Mouse (Mus musculus) fat pad, adult 2 months (tissue): Measurements from ENCODE around the gene Gpr83.
"Not testable (repeated sequence)": the region's sequence is repeated elsewhere in the genome, so short reads cannot be mapped to it uniquely, and the experiment has no call there.

Experiments
- DNase-seq: peaks from one replicate; pipeline ENCODE4 v3.0.0-alpha.2; 2011; ENCODE audit warnings: low read depth, low spot score; ENCODE audit errors: extremely low read depth

The Gpr83 gene

DNA sequence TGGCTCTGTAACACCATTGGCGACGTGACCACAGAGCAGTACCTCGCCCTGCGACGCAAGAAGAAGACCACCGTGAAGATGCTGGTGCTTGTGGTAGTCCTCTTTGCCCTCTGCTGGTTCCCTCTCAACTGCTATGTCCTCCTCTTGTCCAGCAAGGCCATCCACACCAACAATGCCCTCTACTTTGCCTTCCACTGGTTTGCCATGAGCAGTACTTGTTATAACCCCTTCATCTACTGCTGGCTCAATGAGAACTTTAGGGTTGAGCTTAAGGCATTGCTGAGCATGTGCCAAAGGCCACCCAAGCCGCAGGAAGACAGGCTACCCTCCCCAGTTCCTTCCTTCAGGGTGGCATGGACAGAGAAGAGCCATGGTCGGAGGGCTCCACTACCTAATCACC, 8.3 kb downstream of the Gpr83 start:
- no peak for DNase-seq

DNA sequence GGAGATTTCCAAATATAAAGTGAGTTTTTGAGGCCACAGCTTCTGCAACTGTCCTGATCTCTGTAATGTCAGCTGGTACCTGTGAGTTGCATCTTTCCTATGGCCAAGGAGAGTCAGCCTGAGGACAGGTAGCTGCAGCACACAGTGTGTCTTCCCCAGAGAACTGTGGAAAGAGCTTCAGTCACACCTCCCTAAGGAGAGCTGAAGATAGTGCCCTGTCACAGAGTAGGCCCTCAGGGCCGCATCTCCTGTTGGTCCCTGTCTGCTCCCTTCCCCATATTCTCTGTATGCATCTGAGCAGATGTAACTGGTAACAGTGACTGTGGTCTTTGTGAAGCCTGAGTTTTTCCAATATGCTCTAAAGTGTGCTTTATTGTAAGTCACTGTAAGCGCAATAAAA, 10.4 kb downstream of the Gpr83 start:
- DNase-seq = no peak

DNA sequence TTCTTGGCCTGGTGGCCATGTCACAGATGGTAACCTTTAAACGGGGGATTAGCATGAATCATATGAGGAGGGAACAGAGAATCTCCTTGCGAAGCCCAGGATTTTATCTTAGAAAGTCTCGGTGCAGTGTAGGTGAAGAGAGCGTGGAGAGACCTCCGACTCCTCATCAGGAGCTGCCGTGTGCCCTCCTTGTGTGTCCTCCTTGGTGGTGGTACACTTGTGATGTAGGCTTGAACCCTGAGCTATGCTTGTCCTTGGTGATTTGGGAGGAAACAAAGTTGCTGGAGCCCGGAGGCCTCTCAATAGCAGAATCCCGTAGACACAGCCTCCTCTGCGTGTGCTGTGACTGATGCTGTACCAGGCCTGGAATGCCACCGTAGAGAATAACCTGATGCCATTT, 10.8 kb downstream of the Gpr83 start:
- no peak for DNase-seq

DNA sequence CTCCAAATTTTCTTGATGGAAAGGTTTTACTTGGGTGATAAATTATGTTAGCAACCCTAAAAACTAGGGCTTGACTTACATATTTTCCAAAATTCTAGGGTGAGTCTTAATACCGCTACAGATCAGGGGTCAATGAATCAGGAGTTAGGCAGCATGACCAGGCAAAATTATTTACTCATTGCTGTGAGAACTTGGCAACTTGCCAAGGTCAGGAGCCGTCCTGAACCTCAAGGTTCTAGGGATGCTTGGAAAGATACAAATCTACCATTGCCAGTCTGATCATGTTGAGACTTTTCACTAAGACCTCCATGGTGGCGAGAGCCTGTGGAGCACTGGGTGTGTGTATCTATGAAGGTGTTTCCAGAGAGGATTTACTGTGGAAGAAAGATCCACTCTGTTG, 11.5 kb downstream of the Gpr83 start:
- DNase-seq = no peak

DNA sequence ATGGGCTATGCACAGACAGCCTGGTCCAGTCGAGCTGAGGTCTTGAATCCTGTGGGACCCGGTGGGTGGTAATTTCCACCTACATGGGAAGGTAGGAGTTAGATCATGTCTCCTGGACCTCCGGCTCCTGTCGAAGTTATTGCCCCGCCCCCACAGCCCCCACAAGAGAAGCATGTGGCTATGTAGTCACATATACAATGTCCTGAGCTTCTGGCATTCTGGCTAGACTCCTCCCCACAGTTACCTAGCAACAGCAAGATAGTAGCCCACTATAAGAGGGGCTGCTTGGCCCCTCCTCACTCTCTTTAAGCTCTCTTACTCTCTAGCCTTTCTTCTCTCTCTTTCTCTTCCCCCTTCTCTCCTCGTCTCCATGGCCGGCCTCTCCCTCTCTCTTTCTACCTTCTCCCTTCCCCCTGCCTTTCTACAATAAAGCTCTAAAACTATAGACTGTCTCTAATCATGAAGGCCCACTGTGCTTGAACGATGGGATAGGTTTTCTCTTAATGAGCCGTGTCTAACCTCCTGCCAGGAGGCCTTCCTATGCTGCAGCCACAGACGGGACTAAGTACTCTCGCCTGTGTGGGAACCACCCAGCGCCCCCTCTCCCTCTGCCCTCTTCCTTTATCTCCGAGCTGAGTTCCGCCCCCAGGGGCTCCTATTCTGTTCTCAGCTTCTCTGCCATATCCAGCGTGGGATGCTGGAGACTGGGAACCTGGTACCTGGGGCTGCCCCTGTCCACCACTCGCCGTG, 12.3 kb downstream of the Gpr83 start:
- DNase-seq = no peak

DNA sequence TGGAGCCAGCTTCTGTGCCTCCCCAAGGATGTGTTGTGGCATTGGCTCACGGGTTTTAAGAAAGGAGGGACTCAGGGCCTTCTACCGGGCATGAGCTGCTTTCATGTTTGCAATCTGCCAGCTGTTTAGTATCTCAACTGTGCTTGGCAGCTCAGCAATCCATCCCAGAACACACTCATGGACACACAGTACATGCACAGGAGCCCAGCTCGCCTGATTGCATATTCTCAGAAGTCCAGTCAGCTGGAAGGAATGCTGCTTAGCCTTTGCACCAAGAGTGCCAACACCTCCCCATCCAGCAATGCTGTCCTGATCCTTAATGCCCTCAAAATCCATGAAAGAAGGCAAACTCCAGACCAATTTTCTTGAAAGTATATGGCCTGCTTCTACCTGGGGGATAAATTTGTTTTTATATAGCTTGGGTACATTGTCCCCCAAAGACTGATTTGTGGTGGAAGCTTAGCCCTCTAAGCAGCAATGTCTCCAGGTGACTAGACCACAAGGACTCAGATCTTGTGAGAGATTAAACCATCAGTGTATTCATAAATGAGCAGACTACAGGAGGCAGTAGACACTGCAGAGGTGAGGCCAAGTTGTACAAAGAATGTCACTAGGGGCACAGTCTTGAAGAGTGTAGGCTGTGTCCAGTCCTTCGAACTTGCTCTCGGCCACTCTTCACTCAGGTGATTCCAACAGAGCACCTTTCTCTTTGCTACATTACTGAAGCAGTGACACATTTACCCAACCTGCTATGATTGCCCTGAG, 15.9 kb downstream of the Gpr83 start:
- no peak for DNase-seq

DNA sequence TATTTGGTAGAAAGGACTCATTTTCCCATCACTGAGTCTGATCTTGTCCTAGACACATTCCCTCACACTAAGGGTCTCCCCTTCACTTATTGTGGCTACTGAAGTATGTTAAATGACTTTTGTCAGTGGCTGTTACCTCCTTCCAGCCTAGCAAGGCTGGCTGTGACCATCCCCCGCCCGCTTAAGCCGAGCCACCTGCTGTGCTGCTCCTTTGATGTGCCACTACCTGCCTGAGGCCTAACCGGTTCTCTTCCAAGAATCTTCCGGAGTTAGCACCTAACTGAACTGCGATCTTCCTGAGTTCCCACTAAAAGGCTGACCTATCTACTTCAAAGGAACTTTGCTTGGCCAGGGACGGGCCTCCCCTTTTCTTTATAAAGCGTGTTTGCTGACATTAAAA, 16.6 kb downstream of the Gpr83 start:
- not testable (repeated sequence) for DNase-seq

DNA sequence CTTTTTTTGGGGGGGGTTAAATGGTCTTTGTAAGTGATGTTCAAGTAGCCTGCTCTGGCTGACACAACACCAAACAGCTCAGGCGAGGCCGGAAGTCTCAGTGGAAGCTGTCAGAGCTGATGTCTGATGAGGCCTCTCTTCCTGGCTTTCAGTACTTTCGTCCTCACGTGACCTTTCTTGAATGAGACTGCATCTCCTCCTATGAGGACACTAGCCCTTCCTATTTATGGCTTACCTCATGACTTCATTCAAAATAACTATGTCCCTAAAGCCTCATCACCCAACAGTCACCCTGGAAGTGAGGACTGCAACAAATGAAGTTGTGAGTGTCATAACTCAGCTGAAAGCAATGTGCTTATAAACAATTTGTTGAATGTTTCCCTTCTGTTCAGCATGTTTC, 24.6 kb downstream of the Gpr83 start:
- no peak for DNase-seq

DNA sequence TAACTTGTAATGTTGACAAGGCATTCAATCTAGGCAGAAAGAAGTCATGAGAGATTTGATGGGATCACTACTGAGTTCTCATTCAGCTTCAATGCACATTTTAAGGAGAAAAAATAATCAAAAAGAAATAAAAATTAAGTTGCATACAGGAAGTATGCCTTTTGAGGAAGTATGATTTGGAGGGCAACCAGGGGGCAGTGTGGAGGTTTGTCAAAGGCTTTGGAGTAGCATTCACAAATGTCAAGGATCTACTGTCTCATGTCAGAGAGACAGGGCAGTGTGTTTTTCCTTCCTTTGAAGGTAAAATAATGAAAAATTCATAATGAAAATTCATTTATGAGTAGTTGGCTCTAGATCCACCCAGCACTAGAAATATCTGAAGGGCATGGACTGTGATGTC, 25.1 kb downstream of the Gpr83 start:
- DNase-seq = no peak

DNA sequence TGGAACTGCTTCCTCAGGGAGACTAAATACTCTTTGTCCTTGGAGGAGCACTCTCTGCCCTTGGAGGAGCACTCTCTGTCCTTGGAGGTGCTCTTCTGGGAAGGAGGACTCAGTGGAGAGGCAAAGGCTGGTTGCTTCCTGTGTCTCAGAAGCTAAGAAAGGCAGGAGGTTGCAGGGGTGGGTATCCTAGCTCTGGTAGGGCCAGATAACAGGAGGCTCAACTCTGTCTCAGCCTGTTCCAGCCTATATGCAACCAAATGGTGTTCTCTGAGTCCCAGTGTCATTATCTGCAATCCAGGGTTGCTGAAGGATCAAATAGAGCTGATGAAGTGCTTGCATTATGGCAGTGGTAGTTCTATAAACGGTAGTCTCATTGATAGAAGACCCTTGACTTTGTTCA, 25.9 kb downstream of the Gpr83 start:
- no peak for DNase-seq

DNA sequence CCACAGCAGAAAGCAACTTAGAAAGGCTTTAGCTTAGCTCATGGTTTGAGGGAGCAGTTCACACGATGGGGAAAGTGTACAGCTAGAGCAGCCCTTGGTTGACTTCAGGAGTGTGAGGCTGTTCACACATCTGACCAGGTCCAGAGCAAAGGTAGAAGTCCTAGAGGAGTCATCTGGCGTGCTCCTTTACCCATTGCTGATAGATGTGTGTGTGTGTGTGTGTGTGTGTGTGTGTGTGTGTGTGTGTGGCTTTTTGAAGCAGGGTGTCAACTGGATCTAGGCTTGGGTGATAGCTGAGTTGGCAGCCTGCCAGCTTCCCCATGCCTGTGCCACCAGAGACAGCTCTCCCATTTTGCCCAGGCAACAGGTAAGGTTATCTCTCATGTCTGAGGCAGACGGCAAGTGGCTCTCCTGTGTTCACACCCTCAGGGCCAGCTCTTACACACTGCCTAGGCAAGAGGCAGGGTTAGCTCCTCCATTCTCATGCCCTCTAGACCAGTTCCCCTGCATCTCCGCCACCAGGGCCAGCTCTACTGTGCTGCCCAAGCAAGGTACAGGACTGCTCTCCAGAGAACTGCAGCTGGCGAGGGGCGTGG, 27.9 kb downstream of the Gpr83 start:
- DNase-seq = no peak

DNA sequence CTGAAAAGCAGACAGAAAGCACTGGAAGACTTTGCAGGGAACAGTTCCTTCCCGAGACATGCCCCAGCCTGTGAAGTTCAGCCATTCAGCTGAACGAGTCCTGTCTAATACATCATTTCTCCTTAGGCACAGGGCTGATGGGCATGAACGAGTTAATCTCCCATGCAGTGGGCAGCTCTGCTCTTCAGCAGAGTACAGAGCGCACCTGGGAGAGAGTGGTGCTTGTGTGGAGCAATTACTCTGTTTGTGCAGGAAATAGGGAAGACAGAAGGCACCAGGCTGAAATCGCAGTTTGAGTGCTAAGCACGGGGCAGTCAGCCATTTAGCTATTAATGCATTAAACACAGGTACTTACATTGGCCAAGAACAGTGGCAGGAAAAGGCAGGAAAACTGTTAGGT, 28.7 kb downstream of the Gpr83 start:
- no peak for DNase-seq

DNA sequence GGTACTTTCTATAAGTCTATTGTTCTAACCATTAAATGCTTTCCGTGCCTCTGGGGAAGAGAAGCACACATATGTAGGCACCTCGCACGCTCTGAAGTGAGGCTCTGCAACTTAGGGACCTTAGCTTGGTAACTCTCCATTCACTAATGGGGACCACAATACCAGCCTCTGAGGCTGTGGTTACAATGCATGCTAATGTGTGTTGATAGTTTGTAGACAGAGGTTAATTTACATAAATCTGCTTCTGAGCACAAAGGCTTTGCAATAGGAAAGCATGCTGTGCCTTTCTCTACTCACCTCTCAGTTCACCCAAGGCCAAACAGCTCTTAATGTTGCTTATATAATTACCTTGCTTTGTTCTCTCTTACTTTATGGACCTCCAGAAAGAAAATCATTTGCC, 30.7 kb downstream of the Gpr83 start:
- DNase-seq = no peak

DNA sequence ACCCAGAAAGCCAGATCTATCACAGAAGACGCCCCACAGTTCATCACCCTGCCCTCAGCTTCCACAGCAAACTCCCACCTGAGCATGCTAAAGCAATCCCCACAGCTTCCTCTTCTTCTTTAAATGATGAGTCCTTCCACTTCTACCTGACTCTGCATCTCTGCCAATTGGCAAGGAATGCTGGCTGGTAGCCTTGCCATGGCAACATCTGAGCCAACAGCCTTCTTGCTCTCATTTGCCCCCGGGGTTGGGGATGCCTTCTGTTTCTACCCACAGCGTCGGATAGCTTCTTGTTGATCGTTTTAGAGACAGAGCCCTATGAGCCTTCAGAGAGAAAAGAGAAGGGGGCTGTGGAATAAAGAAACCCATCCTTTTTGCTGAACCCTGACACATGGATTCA, 31.9 kb downstream of the Gpr83 start:
- no peak for DNase-seq

DNA sequence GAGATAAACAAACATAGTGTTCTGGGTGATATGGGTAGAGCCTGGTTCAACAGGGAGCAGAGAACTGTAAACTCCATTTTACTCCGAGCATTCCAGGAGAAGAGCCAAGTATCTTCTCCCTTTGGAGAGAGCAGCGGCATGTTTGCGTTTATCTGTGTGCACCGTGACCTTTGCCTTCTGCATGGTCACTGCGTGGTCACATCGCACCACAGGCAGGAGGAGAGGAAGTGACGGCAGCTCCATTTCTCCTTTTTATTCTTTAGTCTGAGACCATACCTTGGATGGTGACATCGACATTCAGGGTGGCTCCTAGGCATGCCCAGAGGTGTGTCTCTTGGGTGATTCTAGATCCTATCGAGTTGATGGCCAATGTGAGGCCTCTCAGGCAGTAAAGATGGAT, 33.4 kb downstream of the Gpr83 start:
- DNase-seq = no peak

DNA sequence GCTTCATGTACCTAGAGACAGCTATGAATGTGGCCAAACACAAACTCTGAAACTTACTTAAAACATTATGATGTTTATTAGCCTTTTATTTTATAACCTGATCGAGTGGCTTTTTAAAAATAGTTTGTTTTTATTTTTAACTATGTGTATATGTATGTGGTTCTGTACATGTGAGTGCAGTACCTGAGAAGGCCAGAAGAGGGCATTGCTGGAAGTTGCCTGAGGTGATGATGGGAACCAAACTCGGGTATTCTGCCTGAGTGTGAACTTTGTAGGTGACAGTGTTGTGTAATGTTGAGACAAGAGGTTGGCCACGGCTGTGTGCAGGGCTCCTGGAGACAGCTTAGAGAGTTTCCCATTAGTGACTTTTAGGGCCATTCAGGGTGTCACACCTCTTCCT, 34.6 kb downstream of the Gpr83 start:
- DNase-seq = no peak

DNA sequence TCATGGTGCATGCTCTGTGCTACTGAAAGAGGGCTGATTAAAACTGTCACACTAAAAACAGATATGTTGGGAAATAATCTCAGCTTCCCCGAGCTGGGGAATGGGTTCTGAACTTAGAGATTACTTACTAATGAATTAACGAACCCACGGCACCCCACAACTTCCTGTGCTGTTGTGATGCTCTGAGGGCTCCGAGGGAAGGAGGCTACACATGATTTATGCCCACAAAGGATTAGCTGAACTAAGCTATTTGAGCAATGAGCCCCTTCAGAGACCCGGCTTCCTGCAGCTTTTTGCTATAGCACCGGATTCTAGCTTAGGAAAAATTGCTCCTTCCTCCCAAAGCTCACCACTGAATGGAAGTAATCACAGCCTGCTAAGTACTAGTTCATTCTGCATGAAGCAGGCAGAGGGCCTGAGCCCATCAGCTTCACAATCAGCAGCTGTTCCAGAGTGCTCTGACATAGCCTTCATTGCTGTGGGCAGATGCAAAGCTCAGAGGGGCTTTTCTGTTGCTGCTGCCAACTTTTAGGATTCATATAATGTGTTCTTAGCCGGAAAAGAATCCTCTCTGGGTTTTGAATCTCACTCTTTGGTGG, 35.3 kb downstream of the Gpr83 start:
- DNase-seq = no peak

DNA sequence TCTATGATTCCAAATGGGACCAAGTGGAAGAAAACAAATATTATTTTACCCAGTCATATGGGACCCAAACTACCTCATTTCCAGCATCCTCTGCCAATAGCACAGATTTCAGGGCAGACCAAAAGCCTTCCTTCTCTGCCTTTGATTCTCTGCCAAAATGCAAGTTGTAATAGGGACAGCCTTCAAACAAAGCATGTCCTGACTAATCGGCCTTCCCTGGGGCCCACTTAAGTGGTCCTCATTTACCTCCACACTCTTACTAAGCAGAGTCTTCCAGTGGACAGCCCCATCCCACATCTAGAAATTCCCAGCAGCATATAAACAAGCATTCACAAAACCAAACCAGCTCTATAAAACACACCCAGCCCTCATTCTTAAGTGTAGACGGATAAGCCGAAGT, 37.1 kb downstream of the Gpr83 start:
- DNase-seq = no peak

DNA sequence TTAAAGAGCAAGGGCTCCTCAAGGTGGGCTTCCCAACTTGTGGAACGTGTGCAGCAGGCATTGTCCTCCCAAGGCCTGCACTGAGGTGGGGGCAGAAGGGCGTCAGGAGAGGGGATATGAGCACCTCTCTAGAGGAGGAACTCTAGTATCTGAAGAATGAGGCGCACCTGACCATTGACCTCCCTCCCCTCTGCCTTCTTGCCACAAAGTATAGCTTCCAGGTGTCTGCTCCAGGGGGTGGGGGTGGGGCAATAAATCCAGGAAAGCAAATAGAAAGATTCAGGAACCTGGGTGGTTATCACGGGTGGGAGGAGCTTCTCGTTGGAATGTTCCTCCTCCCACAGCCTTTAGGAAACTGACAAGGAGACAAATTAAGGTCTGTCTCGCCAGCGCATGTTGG, 41.7 kb downstream of the Gpr83 start:
- DNase-seq = no peak

DNA sequence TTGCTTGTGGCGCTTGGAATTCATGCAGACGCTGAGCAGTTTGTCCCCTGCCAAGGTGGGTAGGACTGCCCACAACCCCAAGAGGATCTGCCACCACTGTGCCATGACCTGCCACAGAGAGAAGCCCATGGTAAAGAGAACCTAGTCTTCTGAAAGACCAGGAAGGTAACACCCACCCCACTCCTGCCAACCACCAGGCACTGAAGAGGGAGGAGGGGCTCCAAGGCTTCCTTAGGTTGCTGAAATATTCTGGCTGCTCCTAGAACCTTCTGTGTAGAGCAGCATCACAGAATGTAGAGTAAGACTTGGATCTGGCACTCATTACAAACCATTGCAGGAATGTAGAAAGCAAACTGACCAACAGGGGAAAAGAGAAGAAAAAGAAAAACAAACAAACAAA, 42.4 kb downstream of the Gpr83 start:
- DNase-seq = no peak

DNA sequence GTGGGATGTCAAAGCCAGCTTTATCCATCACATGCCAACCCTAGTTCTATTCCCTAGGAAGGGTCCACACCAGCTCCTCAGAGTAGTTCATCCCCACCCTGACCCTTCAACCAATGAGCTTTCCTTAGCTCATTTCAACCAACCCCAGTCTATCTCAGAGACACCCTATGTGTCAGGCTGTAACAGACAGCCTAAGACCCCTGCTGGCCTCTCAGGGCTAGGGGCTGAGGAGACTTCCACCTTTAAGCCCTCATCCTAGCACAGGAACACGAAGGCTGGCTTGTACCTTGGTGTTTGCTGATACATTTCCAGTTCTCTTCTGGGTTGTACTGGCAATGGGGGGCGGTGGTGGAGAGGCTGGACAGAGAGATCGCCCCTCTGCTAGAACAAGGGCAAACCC, 43.0 kb downstream of the Gpr83 start:
- no peak for DNase-seq
